Mouse (Mus musculus) T-helper 2 cell (primary cell): ENCODE data around the gene Arhgap24.

Experiments used
- in situ Hi-C: fragments of 300-600 bp; cut with MboI, MseI; formaldehyde crosslinking; loops from one replicate; pipeline ENCODE4 v1.15.1; 2025; ENCODE audit warnings: high pct_unique_total_duplicates

Gene Arhgap24

DNA sequence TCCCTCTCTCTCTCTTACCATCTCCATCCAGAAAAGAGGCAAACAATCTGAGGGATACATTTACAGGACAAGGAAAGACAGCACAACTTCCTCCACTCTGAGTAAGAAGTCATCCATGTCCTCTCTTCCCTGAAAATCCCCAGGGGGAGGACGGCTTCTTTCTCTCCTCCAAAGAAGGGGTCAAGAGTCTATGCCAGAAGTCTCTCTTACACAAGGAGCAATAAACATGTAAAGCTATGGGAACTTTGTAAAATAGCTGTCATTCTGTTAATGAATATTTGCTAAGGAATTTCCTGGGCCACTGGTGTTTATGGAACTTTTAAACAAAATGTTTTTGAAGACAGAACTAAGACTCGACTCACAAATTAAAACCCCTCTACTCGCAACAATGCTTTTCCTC, 248.3 kb downstream of the Arhgap24 start:
- in situ Hi-C loops = loop anchor here (10.0 kb wide), 1 partner anchor 1105 kb away; no protein-coding TSS in a partner anchor

DNA sequence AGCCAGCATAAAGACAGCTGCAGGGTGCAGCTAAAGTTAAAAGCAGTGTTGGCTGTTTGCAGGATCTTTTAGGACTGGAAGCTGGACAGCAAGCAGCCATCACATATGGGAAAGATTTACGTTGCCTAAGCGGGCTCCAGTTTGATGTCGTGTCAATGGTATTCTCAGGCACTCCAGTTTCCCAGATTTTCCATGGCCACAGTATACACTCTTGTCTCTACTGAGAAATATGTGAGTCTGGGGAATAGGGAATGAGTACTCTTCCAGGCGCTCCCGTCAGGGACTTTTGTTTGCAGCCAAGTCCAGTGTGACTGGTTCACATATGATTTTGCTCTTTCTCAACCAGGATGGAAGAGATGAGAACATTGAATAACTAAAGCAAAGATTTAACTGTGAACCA, 254.9 kb downstream of the Arhgap24 start:
- in situ Hi-C loops = no loop called here

DNA sequence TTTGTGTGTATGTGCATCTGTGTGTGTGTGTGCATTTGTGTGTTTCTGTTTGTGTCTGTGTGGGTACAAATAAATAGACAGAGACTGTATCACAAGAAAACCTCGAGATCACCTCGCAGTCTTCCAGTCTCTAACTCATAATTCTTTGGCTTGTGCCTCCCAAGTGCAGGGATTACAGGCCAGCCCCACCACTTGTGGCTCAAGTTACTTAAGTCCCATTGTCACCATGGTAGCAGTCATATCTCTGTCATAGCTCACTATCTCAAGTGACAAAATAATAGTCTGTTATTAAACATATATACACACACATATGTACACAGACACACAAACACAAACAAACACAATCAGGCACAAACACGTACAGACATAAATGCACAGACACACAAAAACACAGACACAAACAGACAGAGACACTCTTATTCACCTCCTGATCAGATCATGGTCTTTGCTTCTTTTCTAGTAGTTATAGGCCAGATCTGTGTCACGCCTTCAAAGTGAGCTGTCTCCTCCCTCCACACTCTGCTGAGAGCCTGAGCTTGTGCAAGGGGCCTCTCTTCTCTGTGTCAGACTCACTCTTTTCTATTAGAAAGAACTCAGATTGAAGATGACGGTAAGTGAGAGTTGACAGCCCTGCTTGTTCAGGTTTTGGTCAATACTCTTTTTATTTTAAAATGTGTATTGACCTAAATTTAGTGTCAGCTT, 261.5 kb downstream of the Arhgap24 start:
- in situ Hi-C loops = no loop called here

DNA sequence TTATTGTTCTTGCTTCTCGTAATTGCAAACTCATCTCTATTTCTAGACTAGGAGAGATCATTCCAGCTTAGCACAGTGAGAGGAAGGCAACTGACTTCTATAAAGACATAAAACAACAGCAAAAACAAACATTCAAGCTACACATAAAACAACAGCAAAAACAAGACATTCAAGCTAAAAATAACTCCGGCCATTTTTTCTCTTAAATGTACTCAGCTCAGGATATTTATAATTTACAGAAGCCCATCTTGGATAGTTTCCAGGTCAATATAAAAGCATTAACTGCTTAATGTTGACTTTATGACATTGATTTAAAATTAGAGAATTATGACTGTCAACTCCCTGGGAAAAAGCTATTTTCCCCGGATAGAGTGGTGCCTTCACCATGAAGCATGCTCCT, 262.2 kb downstream of the Arhgap24 start:
- in situ Hi-C loops = no loop called here

DNA sequence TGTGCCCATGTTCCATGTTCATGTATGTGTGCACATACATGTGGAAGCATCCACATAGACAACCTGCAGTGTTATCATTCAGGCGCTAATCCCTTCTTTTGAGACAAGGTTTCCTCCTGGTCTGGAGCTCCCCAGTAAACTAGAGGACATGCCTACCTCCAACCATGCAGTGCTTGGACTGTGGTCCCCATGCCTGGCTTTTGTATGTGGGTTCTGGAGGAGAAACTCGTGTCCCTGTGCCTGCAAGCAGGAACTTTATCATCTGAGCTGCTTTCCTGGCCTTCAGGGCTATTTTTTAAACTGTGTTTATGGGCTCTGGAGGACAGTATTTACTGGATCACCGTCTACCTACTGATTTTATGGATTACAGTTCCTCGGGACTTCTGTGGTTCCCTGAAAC, 262.9 kb downstream of the Arhgap24 start:
- in situ Hi-C loops = no loop called here

DNA sequence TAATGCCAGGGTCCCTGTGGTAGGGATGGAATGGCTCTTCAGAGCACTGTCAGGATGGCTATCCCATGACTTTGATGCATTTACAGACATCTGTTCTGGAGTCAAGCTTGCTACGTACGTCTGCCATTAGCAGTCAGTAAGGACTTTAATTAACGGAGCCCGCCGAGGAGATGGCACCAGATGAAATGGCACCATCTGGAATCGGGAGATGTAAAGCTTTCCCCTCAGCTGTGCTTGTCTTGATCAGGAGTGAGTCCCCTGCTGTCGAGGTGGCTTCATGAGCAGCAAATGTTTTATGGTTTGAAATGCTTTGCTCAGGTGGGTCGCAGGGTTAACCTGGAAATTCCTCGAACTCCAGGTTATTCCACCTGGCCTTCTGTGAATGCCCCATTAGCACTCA, 267.0 kb downstream of the Arhgap24 start:
- in situ Hi-C loops = no loop called here

DNA sequence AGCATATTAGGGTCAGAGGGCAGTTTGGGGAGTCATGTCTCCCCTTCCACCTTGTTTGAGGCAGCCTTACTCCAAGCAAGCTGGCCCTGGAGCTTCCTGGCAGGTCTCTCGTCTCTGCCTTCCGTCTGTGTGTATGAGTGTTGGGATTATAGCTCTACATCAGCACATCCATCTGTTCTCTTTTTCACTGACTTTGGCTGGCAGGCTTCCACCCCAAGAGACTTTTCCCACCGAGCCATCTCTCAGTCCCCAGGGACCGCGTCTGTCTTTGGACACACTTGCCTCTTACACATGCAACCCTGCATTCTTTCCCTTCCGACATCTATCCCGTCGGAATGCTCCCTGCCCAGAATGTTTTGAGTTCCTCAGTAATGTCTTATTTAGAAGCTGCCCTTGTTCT, 267.8 kb downstream of the Arhgap24 start:
- in situ Hi-C loops = no loop called here

DNA sequence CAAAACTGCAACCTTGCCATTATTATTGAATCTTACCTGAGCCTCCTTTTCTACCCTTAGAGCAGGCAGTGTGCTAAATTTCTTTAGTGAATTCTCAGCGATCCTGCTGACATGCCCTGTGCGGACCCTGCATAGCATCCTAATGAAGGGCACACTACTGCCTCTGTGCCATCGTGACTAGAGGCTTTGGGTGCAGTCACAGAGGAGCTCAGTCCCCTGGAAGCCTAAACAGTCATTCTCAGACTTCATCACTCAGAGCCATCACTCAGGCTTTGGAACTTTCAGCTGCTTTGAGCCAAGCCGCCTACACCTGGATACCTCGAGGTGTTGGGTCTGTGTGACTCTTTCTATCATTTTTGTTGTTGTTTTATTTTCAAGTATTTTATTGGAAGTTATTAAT, 269.5 kb downstream of the Arhgap24 start:
- in situ Hi-C loops = no loop called here

DNA sequence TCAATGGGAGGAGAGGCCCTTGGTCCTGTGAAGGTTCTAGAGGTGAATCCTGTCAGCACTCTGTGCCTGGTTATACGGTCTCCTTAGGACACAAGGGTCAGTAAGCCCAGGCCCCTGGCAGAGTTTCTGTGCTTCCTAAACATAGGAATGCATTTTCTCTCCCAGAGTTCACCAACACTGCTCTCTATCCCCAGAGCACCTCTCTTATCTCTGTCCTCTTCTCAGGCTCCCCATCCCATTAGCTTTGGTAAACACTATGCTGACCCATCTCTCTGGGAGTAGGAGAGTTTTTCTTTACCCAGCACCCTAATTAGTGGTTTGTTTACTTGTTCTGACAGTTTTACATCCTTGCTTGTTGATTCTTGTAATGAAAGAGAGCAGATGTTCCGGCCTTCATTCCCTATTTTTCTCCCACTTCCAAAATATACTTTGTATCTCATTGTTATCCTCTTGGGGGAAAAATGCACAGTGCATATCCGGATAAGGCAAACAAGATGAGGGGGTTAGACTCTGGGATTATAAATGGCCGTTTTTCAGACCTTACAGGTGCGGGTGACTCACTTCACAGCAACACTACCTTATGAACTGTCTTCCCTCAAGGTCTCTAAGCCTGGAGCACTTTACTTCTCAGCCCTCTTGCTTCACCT, 270.6 kb downstream of the Arhgap24 start:
- in situ Hi-C loops = no loop called here

DNA sequence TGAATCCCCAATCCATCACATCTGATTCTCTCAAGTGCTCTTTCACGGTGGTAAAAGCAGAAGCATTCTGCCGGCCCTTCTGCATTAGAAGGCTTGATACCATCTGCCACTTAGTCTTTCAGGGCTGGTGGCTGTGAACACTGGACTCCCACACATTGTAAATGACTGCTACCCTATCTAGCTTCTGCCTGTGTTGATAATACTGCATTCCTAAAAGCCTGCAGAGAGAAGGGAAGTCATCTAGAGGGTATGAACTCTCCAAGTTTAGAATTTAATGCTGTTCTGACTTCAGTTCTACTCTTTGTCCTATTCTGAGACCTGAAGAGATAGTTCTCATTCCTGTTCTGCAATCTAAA, 271.1 kb downstream of the Arhgap24 start:
- in situ Hi-C loops = no loop called here

DNA sequence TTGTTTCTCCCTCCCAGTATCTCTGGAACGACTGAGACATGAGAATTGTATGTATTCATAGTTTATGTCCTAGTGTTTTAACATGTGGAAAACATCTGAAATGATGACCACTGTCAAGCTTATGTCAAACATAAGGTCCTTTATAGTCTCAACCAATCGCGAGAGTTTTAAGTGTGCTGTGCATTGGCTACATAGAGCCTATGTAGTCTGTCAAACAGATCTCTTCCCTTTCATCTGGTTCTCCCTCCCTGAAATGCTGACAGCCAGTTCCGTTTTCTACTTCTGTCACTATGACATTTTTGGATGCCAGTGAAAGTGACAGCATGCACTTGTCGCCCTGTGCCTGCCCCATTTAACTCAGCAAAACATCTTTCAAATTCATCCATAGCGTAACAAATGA, 275.8 kb downstream of the Arhgap24 start:
- in situ Hi-C loops = no loop called here

DNA sequence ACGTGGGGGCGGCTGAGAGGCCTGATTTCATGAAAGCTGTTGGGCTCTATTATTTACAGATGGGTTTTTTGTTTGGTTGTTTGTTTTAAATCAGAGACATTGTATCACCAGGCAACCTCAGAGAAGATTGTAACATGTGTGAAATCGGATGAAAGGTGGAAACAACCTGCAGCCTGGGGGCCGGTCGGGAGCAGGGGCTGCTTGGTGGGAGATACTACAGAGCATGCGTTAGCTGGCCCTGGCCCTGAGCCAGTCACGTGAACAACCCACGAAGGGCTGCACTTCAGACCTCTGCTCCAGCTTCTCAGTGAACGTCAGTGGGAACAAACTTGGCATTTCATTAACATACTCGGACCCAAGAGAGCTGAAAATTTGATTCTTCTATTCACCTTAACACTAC, 284.5 kb downstream of the Arhgap24 start:
- in situ Hi-C loops = no loop called here

DNA sequence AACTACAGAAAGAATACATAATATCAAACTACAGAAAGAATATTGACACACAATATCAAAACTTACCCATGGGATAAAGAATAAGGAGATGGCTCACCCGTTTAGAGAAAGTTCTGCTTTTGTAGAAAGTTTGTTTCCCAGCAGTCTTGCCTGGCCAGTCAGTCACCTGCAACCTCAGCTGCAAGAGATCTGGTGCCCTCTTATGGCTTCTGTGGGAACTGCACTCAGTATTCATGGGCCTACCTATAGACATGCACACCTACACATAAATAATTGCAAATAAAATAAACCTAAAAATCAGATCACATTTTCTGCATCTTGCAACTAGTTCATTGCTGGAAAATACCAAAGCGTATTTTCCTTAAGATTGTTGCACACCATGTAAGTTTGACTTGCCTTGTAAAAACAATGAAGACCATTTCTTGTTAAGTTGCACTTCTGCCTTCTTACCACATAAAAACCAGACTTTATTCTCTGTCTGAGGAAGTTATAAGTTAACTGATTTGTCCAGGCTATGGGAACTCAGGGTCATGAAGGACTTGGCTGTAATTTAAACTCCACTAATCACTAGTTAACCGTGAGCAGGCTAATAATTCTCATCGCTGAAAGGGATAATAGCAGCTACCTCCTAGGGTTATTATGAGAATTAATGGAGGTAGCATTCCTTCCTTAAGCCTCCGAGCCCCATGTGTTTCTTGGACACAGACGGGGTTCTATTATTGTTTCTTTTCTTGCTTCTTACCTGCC, 285.3 kb downstream of the Arhgap24 start:
- in situ Hi-C loops = no loop called here

DNA sequence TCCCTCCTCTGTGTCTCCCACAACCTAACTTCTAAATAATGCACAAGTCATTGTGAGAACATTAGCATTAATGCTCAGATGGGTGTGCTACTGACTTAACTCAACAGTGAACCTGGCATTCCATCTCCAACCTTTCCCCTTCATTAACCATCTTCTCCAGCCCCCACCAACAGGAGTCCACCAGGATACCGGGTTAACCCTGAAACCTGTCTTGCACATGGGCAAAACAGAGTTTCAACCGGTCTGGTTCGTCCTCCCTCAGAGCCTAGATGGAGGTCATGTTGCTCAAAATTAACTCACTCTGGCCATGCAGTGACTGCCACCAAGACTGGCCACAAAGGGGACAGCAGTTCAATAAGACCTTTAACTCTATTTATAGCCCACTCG, 285.9 kb downstream of the Arhgap24 start:
- in situ Hi-C loops = no loop called here

DNA sequence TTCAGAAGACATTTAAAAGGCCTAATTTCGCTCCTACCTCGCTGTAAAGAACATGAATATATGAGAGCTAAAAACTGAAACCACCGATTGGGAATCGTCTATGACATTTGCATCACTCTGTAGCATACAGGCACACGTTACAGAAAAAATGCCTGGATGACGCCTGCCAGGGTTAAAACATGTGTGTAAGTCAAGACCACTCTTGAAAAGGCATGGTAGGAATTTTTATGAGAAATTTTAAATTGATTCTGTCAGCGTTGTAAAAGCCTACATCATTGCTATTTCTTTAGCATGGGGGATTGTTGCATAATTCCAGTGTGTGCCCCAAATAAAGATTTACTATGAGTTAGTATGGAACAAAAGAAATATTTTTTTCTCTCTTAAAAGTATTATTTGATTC, 286.6 kb downstream of the Arhgap24 start:
- in situ Hi-C loops = no loop called here

DNA sequence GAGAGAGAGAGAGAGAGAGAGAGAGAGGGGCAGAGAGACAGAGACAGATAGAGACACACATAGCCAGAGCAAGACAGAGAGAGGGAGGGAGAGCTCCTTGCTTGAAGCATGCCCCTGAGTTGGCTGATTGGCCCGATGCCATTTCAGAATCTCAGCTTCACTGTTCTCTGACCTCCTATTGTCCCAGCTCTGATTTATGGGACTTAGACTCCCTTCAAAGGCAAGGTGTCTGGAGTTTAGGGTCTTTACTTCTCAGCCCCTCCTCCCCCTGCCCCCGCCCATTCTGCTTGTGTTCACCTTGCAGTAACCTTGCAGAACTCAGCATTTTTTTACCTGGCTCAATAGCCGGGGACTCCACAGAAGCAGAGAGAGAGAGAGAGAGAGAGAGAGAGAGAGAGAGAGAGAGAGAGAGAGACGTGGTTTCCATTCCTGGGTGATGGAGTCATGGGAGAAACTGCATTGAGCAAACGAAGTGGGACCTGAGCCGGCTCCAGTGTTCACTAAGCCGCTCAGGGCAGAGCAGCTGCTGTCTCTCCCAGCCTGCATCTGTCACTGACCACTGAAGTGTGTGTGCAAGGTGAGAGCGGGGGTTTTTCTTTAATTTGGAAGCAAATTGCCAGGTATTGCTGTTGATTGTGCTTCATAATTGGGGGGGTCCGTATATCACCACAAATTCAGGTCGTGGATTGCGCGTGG, 287.3 kb downstream of the Arhgap24 start:
- in situ Hi-C loops = no loop called here

DNA sequence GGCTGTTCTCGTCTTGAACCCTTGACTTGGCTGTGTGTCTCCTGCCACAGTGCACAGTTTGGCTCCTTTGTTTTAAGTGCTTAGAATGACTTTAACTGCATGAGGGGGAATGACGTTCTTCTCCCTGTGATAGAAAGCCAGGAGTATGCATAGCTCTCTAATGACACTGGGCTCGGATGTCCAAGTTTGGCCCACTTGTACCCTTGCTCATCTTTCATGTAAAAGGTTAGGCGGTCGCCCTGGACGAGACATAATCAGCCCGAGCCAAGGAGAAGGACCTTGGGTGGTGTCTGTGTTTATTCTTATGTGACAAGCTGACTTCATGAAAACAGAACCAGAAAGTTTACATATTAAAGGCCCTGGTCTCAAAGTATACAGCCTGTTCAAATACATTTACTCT, 289.4 kb downstream of the Arhgap24 start:
- in situ Hi-C loops = no loop called here

DNA sequence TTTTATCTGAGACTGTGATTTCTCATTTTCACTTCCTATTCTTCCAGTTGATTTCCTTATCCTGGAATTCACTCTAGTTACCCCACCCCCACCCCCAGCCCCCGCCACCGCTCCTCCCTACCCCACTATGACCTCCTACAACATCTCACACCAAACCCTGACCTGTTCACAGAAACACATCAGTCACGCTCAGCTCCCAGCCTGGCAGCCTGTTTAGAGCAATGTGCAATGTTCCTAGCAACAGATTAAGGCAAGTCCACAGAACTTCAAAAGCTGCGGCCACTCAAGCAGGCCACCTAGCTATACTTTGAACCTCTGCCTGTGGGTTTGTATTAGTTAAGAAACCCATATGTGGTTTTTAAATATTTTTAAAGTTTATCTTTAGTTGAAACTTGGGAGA, 293.3 kb downstream of the Arhgap24 start:
- in situ Hi-C loops = no loop called here

DNA sequence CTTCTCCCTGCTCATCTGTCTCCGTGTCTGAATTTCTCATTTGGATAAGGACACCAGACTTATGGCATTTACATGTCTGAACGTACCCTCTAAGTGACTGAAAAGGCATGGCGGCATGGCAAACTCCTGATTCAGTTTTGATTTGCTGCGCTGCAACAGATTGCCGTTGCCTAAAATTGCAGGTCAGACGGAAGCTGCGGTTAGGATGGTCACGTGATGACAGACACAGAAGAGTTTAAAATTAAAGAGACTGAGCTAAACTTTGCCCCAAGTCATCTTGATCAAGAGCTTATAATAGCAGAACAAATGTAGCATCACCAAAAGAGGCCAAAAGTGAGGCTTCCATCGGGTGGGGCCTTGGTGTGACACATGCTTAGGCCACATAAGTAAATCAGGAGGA, 296.1 kb downstream of the Arhgap24 start:
- in situ Hi-C loops = no loop called here

DNA sequence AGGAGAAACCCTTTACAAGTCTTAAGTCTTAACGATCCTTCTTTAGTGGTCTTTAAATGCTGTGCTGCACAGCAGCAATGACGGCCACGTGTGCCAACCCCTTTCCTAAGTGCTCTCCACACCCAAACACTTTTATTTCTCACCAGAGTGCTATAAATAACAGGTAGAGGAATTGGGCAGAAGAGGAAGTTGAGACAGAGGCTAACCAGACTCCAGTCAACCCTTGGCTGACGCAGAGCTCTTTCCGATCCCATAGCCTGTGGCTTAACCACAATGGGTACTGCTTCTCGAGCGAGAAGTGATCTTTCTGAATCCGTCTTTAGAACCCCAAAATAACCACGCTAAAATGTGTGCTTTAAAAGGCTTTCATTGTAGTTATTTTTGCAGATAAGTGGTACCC, 296.7 kb downstream of the Arhgap24 start:
- in situ Hi-C loops = no loop called here

DNA sequence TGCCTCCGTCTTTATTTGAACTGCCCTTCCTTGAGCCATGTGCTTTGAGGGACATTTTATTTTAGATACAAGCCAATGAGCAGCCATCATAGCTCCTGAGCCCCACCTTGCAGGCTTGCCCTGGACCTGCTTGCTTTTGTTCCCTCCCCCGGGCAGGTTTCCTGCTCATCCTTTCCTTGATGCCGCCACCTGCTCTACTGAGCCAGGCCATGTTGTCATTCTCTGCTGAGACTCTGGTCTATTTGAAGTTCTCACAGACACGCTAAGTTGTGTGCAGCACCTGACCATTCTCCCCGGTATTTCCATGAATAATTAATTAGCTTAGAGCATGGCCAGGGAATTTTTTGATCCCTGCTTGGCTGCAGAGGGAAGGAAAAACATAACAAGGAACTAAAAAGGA, 297.1 kb downstream of the Arhgap24 start:
- in situ Hi-C loops = no loop called here

DNA sequence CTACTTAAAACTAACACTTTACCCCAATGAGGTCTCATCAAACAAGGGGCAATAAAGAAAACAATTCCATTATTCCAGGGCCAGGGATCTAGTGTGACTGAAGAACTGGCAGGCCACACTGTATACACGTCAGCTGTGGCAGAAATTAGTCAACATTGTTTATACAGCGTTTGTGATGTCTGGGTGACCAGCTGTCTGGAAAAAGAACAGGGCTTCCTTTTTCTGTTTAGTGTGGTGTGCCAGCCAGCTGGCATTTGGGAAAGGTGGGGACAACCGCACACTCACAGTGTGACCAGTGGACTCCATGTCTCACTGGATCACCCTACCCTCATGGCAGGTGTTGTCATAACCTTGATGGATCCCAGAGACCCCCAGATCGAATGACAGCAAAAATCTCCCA, 302.4 kb downstream of the Arhgap24 start:
- in situ Hi-C loops = no loop called here

DNA sequence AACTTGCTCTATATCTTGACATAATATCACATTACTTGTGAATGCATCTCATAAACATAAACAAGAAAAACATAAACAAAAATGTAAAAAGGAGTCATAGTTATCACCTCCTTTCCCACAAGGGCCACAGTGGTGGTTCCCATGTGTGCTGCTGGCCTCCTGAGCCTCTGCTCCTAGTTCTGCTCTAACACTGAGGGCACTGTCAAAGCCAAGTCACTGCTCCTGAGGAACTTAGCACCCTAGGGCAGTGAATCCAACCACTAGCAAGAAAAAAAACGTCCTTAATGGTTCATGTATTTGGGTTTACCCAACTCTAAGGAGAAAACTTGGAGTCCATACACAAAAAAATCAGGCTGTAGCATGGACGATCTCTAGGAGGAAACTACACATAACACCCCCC, 304.9 kb downstream of the Arhgap24 start:
- in situ Hi-C loops = no loop called here
